Mouse (Mus musculus) neural tube, embryonic 10.5 days (tissue): Measurements from ENCODE around the gene Gucy2d.
A peak's percentile ranks its signal among the peaks of the same experiment; 100 is the strongest.

ENCODE experiments used
- DNase-seq: peaks from one replicate; pipeline ENCODE4 v3.0.0-alpha.2; 2017; ENCODE audit warnings: low spot score; ENCODE audit errors: extremely low spot score

The Gucy2d gene

GRCm38 (mm10) chr7:98489623-98490084 is 49.4 kb downstream of the Gucy2d start:
- DNase-seq, result peak; percentile 84

- DNase-seq, result peak; percentile 26
Measured at GRCm38 (mm10) chr7:98490328-98490727, 50.1 kb downstream of the Gucy2d start.

- DNase-seq, result no peak
Measured at GRCm38 (mm10) chr7:98490911-98491310, 50.7 kb downstream of the Gucy2d start.

DNA sequence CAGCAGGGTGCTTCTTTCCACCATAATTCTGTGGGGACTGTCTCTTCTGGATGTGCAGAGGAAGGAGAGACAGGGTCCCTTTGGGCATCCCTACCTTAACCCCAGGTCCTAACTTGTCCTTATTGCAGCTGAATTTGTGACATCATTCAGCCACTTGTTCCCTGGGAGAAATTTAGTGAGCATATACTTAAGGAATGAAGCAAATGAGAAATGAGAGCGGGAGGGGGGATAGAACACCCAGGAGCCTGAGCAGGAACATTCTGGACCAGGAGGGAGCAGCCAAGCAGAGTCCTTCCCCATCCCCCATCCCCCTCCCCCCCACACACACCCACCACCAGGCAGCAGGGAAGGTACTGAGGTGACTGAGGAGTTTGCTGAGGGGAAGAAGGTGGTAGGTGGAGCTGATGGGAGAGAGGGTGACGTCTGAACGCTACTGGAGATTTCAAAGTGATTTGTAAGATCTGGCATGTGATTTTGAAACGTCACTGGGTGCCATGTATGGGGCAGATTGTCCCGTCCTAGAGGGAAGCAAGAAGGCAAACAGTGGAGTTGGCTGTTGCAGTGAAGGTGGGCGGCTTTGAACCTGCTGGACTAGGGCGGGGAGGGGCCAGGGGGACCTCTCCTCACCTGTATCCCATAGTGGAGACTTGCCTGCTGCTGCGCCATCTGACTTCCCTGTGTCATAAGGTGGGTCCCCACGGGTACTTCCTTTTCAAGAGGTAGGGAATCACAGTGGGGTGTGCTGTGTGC is 51.4 kb downstream of the Gucy2d start:
- no peak for DNase-seq

DNA sequence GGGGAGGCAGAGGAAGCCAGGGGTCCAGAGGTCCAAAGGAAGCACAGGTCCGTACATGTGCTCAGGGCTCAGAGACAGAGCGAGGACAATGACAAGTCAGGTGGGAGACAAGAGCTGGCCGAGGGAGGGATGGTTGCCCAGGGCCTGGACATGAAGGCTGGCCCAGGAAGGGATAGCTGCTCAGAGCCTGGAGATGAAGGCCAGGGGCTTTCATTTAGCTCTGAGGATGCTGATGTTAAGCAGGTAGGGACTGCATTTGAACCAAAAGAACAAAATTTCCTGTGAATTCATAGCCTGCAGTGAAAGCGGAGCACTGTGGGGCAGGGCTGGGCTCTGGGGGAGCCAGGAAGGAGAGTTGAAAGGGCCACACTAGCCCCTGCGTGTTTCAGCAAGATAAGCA is 52.1 kb downstream of the Gucy2d start:
- DNase-seq, result no peak

DNA sequence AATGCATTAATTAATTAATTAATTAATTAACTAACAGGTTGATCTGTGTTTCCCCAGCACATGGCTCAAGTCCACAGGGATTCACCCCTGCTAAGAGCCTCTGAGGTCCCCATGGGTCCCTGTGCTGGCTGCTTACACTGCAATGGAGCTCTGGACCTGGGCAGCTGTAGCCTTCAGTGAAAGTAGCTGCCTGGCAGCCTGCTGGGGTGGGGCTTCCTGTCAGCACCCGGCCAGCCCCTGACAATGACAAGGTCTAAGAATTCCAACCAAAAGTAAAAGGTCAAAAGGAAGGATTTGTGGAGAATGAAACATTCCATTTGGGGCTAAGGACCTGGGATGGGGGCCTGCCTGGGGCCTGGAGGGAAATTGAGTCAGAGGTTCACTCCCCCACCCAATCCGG is 53.1 kb downstream of the Gucy2d start:
- DNase-seq, result no peak

DNA sequence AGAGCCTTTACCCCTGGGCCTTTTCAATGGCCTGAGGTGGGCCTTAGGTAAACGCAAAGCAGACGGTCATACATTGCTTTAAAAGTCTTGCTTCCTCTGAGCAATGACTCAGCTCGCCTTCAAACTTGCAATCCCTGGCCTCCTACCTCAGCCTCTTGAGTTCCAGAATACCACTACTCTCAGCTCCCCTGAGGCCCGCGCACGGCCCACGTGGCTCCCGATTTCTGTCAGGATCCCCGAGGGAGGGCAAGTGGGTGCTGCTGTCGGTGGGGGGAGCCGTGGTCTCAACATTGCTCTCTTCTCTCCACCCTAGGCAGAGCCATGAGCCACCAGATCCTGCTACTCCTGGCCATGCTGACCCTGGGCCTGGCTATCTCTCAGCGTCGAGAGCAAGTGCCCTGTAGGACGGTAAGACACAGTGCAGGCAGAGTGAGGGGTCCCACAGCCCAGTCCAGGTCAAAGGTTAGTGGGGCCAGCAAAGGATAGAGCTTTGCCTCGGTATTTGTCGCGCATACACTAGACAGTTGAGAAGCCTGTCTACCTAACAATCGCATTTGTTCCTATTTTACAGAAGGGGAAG is 53.8 kb downstream of the Gucy2d start:
- DNase-seq, result no peak

- DNase-seq, result no peak
Measured at GRCm38 (mm10) chr7:98495591-98495990, 55.4 kb downstream of the Gucy2d start.

- DNase-seq, result no peak
Measured at GRCm38 (mm10) chr7:98497451-98497850, 57.2 kb downstream of the Gucy2d start.

DNA sequence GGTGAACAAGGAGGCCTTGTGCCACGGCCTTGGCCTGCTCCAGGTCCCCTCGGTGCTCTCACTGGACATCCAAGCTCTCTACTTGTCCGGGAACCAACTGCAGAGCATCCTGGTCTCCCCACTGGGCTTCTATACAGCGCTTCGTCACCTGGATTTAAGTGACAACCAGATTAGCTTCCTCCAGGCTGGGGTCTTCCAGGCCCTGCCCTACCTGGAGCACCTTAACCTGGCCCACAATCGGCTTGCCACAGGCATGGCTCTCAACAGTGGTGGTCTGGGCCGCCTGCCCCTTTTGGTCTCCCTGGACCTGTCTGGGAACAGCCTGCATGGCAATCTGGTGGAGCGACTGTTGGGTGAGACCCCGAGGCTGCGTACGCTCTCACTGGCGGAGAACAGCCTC is 57.9 kb downstream of the Gucy2d start:
- no peak for DNase-seq

DNA sequence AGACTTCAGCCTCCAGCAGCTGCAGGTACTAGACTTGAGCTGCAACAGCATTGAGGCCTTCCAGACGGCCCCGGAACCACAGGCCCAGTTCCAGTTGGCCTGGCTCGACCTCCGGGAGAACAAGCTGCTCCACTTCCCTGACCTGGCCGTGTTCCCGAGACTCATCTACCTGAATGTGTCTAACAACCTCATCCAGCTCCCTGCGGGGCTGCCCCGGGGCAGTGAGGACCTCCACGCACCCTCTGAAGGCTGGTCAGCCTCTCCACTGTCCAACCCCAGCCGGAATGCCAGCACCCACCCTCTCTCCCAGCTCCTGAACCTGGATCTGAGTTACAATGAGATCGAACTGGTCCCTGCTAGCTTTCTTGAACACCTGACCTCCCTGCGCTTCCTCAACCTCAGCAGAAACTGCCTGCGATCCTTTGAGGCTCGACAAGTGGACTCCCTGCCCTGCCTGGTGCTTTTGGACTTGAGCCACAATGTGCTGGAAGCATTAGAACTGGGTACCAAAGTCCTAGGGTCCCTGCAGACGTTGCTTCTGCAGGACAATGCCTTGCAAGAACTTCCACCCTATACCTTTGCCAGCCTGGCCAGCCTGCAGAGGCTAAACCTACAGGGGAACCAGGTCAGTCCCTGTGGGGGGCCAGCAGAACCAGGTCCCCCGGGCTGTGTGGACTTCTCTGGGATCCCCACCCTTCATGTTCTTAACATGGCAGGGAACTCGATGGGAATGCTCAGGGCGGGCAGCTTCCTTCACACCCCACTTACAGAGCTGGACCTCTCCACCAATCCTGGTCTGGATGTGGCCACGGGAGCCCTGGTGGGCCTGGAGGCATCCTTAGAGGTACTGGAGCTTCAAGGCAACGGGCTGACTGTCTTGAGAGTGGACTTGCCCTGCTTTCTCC is 58.7 kb downstream of the Gucy2d start:
- DNase-seq, result no peak

DNA sequence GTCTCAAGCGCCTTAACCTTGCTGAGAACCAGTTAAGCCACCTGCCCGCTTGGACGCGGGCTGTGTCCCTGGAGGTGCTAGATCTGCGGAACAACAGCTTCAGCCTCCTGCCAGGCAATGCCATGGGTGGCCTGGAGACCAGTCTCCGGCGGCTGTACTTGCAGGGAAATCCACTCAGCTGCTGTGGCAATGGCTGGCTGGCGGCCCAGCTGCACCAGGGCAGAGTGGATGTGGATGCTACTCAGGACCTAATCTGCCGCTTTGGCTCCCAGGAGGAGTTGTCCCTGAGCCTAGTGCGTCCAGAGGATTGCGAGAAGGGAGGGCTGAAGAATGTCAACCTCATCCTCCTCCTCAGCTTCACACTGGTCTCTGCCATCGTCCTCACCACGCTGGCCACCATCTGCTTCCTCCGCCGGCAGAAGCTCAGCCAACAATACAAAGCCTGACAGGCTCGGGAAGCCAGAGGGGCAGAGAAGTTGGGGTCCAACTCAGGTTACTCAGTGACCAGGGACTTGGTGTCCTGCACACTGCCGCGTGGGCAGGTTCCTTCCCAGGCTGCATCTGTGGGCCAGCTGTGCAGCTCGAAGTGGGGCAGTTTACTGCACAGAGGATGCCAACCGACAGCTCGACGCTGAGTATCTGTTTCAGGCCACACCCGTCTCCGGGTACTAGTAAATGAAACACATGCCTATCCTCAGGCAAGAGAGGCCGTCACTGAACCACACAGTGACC is 59.5 kb downstream of the Gucy2d start:
- no peak for DNase-seq

- no peak for DNase-seq
Measured at GRCm38 (mm10) chr7:98500470-98500869, 60.3 kb downstream of the Gucy2d start.

DNA sequence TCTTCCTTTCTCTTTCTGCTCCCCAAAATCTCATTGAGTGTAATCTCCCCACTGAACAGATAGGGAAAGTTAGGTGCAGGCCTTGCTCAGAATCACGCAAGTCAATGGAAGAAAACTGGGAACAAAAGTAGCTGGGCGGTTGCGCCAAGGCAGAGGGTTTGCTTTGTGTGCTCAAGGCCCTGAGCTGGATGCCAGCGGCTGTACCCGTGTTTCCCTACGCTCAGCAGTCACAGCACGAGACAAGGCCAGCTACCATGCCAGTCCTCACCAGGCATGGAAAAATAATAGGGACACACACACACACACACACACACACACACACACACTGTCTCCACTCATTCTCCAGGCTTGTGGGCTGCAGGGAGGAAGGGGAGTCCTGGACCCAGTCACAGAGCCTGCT is 60.9 kb downstream of the Gucy2d start:
- no peak for DNase-seq

DNA sequence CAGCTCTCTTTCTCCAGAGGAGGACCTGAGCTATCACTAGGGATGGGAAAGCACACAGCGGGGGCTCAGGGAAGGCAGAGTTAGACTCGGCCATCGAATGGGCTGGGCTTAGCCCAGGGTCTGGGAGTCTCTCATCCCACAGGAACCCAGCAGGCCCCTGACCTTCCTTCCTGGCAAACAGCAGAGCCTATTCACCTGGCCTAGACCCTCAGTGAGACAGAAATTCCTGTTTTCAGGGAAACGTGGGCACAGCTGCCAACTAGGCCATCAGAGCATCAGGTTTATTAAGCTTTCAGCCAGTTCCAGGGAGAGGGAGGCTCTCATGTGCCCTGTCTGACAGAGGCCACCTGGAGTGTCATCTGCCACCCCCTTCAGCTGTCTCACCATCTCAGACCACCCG is 62.7 kb downstream of the Gucy2d start:
- DNase-seq, result no peak

- DNase-seq, result peak; percentile 32
Measured at GRCm38 (mm10) chr7:98503951-98504647, 63.9 kb downstream of the Gucy2d start.

DNA sequence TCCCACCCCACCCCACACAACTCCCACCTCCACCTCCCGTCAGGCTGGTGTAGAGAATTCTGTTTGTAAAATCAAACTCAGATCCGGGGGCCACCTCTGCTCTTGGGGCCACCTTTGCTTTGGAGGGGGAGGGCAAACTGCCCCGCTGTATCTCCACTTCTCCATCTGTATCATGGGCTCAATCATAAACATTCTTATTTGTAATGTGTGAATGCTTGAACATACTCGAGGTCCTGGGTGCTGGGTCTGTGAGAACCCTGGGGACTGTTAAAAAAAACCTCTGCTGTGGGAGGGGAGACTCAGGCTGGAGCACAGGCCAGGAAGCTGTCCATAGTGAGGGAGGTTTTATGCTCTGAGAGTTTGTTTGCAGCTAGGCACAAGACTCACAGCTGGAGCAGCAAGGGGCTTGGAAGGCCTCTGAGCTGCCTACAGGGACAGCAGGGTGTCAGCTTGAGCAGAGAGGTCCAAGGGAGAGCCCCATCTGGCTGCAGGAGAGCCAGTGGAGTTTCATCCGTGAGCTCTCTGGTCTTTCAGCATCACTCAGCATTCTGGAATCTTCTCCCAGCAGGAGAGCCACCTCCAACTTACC is 64.6 kb downstream of the Gucy2d start:
- peak; percentile 34 for DNase-seq

GRCm38 (mm10) chr7:98505664-98506063 is 65.4 kb downstream of the Gucy2d start:
- DNase-seq, result peak; percentile 35

DNA sequence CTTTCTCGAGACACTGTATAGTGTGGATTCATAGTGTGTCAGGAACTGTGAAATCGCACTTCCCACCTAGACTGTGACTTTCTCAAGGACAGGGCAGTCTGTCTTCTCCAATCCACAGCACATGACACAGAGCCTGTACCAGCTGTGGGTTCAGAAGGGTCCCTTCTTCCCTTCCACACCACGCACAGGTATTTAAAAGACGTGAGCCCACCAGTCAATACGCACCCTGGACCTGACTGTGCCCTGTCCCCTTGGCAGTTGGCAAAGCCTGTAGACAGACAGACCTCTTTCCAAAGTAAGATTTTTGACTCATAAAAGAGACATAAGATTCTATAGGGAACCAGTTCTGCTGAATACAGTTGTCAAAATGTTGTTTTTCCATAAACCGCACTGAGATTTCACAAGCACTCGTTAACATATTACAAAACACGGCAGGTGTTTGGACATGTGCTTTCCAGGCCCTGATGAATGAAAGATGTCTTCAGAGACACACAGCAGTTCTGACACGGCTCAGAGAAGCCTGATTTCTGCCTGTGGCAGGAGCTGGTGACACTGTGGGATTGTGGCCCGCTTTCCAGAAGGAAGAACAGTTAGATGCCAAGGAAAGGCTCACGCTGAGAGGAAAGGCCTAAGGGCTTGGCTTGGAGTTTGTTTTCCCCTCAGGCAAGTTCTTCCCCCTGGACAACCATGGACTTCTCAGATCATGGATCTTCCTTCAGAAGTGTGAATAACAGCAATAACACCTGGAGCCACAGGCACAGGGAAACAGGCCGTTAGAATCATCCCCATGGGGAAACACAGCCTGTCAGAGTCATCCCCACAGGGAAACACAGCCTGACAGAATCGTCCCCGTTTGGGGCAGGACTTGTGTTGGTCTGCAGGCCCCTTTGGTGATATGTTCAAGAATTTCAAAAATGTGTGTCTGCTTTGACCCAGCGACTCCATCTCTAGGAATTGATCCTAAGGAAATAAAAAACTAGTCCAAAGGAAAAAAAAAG is 71.0 kb downstream of the Gucy2d start:
- no peak for DNase-seq
